Mouse (Mus musculus) c-Kit-positive CD71-positive TER-119-negative erythroid progenitor cells, embryonic 14.5 days (primary cell): Measurements from ENCODE around the gene Garnl3.

Experiments
- DNase-seq: peaks from one replicate; pipeline ENCODE4 v3.0.0-alpha.2; 2013; ENCODE audit warnings: low read depth

The Garnl3 gene

DNA sequence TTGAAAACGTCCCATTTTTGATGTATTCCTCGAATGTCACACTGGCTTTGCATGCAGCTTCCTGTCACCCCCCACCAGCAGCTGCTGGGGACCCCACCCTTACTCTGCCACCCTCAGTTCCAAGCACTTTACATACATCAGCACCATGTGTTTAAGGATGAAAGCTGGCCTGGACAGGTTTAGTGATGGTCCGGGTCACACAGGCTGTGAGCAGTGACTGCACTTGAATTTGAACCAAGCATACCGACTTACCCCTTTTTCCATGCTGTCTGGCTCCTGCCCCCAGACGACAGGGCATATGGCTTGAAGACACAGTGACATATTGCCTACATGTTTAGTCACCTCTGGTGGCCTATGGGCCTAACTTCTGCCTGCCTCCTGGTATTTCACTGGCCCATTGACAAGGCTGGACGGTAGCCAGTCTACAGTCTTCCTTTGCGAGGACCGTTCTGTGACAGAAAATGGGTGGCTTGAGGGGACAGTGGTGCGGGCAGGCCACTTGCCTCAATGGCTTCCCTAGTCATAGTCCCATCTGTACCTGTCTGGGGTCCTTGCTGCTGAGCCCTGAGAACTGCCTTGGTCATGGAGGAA lies 163.3 kb downstream of the Garnl3 start:
- no peak for DNase-seq

DNA sequence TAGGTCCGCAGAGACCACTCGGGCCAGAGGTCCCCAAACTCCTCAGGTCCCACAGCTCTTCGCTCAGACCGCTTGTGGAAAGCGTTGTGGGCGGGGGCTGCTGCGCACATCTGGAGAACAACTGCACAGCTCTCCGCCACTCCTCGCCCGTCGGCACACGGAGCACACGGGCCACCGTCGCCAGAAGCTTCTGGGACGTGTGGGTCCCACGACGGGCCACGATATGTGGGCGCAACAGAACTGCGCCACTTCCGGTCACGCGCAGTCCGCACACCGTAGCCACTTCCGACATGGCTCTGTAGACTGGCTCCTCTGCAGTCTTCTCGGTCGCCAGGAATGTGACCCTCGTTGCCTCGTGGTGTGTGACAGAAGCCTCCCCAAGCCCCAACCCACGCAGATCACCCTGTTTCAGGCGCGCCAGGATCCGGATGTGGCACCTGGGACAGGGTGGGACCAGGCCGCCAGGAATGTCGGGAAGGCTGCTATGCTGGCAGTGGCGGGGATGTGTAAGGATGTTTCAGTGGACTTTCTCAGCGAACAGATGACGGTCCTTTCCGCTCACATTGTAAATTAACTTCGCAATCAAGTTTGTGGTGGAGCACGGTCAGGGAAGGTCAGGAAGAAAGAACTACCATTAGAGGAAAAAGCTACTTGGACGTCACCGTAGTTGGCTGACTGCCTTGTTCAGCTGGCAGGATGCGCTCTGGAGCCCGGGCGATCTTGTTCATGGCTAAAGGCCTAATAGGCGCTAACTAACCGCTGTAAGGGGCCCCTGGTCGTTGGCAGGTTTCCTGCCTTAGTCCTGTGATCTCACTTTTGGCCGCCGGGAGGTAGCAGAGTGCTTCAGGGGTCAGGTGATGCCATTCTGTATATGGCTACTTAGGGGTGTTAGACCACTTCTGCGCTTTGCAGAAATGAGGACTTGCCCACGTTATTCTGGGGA lies 164.5 kb downstream of the Garnl3 start:
- peak; percentile 76 for DNase-seq

DNA sequence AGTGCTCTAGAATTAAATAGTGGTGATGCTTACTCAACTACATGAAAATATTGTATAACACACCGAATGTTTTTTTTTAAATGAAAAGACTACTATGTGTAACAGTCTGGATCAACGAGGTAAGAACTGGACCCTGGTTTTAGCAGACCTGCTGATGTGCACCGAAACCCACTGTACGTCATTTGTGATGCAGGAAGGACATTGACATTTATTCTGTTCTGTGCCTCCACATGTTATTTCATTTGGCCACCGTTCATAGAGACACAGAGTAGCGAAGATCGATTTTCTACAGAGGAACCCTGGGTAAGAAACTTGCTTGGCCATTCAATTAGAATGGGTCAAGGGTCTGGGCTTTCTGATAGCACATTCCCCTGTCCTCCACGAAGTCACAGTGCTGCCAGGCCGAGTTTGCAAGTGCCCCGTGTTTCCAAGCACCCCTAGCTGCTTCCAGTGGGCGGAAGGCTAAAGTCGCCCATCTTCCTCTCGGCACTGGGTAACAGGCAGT lies 165.2 kb downstream of the Garnl3 start:
- DNase-seq, result no peak

DNA sequence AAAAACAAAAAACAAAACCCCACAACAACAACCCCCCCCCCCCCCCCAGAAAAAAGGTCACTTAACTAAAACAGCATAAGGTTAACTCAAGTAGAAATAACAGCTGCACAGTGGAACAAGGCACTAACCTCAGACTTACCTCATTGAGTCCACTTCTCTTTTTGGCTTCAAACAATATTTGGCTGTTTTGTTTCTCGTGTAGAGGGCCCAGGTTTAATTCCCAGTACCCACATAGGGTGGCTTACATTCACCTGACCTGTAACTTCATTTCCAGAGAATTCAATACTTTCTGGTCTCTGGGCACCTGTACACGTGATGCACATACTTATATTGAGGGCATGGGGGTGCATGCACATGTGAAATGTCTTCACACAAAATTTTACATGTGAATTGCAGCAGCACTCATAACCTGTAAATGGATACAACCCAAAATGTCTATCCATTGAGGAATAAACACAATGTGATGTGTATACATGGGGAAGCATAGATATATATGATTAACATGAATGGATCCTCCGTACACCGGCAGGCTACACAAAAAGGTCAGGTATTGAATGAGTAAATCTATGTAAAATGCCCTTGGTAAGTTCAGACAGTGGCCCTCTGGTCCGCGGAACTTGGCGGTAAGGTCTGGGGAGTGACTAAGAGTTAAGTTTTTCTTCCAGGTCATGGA lies 165.8 kb downstream of the Garnl3 start:
- DNase-seq, result peak; percentile 34

DNA sequence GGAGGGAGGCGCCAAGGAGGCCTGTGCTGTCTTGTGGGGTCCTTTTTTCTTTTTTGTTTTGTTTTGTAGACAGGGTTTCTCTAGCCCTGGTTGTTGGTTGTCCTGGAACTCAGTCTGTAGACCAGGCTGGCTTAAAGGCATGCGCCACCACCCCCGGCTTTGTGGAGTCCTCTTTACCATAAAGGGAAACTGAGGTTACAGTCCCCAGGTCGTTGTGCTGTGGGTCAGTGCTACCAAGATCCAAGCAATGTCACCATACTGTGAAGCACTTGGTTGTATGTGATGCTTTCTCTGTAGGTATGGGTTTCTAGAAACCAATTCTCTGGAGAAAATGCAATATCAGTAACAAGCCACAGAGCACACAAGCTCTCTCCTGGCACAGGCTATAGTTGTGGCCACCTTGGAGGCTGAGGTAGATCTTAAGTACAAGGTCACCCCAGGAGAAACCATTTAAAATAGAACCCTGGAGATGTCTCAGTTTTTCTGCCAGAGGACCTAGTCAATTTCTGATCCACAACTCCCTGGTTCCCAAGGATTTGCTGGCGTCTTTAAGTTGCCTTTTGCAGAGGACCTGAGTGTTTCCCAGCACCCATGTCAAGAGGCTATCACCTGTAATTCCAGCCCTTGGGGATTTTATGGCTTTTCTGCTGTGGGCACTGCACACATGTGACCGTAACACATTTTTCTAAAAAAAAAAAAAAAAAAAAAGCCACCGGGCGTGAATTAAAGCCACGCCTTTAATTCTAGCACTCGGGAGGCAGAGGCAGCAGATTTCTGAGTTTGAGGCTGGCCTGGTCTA lies 166.6 kb downstream of the Garnl3 start:
- peak; percentile 44 for DNase-seq

DNA sequence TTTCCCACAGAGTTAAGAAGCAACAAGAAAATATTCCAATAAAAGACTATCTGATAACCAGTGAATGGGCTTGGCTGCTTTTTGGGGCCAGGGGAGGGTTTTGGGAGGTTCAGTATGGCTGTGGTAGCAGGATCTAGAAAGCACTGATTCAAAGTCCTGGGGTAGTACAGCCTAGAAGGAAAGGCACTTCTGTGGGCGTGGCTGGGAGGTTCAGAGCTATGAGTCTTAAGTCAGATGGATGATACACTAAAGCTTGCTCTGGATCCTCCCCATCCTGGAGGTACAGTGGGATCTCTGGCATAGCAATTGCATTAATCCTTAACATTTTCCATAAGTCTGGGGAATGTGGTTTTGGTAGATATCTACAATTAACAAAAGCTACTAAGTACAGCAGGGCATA lies 167.5 kb downstream of the Garnl3 start:
- no peak for DNase-seq

DNA sequence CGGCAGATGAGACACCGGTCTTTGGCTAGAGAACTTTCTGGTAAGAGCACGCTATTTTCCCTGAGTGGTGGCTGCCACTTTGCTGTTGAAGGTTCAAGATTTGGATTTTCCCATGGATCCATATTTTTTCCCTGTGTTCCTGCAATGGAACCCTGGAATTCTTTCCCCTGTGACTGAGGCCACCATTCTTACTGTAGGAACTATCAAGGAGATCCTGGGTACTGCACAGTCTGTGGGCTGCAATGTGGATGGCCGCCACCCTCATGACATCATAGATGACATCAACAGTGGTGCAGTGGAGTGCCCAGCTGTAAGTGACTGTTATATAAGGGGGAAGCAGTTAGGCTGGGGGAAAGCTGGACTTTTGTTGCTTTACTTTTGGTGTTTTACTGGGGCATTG lies 167.9 kb downstream of the Garnl3 start:
- DNase-seq, result no peak

DNA sequence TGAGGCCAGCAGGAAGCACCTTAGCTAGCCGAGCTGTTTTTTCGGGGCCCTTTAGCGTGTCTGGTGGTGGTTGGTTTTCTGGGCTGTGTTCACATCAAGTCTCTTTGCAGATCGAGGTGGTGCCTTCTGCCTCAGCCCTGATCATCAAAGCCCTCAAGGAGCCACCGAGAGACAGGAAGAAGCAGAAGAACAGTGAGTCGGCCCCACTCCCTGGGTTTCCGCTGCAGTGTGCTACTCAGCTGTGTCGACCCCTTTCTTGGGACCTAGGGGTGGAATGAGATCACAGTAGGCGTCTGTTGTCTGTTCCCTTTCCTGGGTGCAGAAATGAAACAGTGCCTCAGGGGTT lies 168.6 kb downstream of the Garnl3 start:
- no peak for DNase-seq

DNA sequence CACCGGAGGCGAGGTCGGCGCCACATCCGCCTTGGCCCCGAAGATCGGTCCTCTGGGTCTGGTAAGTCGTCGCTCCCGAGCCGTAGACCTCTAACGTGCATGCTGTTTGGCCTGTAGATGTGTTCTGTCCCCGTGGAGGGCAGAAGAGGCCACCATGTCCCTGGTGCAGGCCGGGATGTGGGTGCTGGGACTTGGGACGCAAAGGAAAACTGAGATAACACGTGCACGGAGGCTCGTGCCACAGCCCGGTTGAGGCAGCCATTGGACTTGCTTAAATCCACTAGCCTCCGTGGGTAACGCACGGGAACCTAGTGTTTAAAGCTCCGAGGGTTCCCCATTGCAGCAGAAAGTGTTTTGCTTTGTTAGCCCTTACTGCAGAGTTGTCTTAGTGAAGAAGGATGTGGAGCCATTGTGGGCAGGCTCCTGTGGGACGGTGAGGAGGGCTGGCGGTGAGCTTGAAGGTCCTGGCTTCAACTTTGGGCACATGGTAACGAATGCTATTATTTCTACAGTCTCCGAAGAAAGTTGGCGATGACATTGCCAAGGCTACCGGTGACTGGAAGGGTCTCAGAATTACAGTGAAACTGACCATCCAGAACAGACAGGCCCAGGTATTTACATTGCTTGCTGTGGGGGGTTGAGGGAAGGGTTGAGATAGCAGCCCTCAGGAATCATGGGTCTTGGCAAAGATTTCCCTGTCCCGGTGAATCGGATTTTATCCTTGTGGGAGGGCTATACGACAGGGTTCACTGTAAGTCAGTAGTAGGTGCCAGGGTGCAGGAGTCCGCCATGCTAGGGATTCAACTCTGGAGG lies 169.2 kb downstream of the Garnl3 start:
- no peak for DNase-seq

DNA sequence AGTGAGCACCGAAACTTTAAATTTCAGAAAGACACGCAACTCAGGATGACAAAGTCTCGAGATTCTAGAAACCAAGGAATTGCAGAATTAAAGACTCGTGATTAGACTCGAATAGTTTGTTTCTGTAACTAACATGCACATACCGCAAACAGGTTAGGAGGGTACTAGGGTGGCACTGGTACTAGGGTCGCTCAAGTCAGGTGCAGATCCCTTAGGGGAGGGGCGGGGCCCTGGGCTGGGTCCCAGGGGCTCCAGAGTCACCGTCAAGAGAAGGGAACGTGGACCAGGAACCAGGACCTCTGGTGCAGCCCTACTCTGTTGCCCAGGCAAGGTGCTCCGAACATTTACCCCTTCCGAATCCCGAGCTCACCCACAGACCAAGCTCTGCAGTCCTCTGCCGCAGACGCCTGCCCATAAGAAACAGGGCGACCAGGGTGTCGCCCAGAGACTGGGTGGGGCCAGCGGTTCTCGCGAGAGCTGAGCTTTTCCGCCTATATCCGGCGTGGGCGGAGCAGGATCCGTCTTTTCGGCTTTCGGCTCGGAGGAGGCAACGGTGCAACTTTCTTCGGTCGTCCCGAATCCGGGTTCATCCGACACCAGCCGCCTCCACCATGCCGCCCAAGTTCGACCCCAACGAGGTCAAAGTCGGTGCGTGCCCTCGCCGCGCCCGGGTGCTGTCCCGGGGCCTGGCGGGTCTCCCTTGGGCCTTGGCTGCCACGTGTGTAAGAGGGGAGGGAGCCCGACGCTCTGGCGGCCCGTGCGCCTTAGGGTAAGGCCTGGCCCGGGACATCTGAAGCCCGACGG lies 170.1 kb downstream of the Garnl3 start, which contains the start of the genes Rpl12 and Lrsam1:
TSS of gene Rpl12 (plus strand) at position 368 of the 804 bp plus-strand sequence.
TSS of gene Lrsam1 (minus strand) at position 423 of the 804 bp plus-strand sequence.
- DNase-seq, result peak; percentile 83

DNA sequence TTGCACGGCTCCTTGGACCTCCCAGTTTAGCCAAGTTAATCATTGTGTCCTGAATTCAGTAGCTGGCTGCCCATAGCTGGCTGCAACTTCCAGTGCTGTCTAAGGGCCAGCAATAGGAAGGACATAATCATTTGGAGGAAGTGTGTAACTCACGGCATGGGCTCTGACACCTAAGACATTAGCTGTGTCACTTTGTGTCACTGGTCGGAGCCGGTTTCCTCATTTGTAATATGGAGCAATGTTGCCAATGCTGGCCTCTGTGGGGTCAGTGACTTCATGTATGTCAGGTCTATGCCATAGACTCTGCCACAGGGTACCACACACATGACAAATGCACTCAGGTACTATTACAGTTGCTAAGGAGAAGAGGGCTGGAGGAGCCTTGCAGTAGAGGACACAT lies 171.2 kb downstream of the Garnl3 start:
- no peak for DNase-seq

DNA sequence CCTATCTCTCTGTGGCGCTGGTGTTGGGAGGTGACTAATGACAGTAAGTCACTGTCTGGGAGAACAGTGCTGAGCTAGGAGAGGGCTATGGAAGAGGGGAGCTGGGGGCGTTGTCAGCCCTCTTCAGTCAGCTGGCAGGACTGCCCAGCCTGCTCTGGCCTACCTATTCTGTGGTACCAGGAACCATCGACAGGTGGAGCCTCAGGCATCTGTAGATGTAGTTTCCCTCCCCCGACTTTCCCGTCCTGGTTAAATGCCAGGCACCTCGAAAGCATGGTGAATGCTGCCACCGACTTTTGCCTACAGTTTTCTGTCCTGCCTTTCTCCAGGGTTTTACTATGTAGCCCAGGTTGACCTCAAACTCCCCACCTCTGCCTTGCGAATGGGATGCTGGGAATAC lies 174.1 kb downstream of the Garnl3 start:
- DNase-seq, result no peak

DNA sequence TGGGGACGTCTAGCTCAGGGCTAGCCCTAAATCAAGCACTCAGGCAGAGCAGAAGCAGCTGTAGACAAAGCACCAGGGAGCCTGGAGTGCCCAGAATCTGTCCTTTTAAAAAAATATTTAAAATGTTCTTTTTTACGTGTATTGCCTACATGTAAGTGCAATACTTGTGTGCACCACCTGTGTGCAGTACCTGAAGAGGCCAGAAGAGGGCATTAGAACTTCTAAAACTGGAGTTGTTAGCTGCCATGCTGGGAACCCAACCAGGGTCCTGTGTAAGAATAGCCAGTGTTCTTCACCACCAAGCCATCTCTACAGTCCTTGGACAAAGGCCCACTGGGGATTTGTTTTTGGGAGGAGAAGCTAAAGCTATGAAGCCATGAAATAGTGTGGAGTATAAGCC lies 176.9 kb downstream of the Garnl3 start:
- DNase-seq, result no peak

DNA sequence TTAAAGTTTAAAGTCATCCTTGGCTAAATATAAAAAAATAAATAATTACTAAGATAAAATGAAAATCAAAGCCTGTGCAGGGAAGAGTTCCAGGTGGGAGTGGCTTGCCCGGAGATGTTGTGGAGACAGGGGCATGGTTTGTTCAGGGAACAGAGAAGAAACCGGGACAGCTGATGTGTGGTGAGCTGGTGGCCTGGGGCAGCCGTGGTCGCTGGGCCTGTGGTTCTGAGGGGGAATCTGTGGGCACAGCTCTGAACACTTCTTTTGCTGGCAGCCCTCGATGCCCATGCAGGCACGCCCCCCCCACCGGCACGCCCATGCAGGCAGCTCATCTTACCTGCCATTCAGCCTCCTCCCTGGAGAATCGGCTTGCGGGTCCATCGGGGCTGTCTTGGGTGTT lies 184.0 kb downstream of the Garnl3 start:
- no peak for DNase-seq

DNA sequence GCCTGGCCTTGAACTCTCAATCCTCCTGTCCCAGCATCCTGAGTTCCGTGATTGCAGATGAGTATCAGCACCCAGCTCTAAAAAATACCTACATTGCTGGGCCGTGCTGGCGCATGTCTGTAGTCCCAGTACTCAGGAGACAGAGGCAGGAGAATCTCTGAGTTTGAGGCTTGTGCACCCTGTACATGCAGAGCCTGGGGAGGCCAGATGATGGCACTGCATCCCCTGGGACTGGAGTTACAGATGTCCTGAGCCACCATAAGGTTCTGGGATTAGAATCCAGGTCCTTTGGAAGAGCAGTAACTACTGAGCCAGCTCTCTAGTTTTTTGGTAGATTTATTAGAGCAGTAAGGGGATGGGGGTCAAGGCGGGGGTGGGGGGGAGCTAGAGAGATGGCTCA lies 191.0 kb downstream of the Garnl3 start:
- DNase-seq, result no peak

DNA sequence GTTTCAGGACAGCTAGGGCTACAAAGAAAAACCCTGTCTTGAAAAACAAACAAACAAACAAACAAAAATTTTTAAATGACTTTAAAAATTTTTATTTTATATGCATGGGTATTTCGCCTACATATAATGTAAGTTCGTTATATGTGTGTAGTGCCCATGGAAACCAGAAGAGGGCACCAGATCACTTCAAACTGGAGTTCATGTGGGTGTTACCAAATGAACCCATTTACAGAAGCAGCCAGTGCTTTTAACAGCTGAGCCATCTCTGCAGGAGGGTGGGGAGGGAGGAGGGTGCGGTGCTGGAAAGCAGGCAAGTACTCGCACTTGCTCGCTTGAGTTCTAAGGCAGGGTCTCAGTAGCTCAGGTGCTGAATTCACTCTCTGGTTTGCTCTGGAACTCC lies 192.0 kb downstream of the Garnl3 start:
- peak; percentile 69 for DNase-seq

DNA sequence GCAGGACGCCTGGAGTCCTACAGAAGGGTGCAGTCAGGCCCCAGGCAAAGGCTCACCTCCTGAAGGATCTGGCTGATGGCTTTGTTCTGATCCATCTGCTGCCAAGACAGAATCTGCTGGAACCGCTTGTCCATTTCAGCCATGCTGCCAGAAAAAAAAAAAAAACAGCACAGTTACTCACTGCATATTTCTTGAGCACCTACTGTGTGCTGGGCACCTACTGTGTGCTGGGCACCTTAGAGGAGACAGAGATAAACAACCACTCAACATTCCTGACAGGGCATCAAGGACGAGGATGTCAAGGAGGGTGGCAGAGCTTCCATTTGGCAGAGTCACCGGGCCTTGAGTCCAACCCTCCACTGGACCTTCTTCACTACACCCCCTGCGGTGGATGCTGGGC lies 192.7 kb downstream of the Garnl3 start:
- no peak for DNase-seq
